11 mouse cellular contexts compared by ENCODE assay signal in genomic region chr3:96937606-96938005, GRCm38 (mm10). TPM values are rescaled to one million over a fixed set of nuclear protein-coding genes. Genes with fewer than 3 reads are reported as not detected.
DNase-seq lines count a peak whose midpoint lies in the region; ATAC-seq and TF ChIP-seq lines count a peak whose summit lies in the region.
"Had no signal": no experiment of that assay in that cellular context is flagged by ENCODE, and none has a peak within 500 bp of the region (broad histone marks: within the 10 kb centered on the region; RNA-seq: fewer than 3 reads in every experiment).

No protein-coding gene starts in this region.

- peak; percentile 77 for ATAC-seq in neural tube, embryonic 14.5 days (ENCODE audit: low read depth)
- ATAC-seq in megakaryocyte-erythroid progenitor cell, adult 5-6 weeks (replicated peaks; ENCODE audit: low FRiP score, low TSS enrichment, poor library complexity, severe bottlenecking), result no peak

- peak; percentile 21 to 37 for DNase-seq in left cerebral cortex, postnatal 14 days (ENCODE audit: low spot score in 2 of 2)
- no peak for DNase-seq in left cerebral cortex, adult 2 months (ENCODE audit: extremely low spot score in 1 of 2, low spot score in 2 of 2)
- peak; percentile 16 for DNase-seq in embryo, embryonic 9.5 days (ENCODE audit: extremely low spot score)
- DNase-seq in layer of hippocampus, postnatal 10 days (ENCODE audit: low spot score in 2 of 2), result peak; percentile 28 to 39
- no peak for DNase-seq in thymus, adult 18-20 months
- no peak for DNase-seq in frontal cortex, postnatal 10 days (ENCODE audit: low spot score in 2 of 2)

- H3K9me3 ChIP-seq in neural tube, embryonic 14.5 days (ENCODE audit: control insufficient read depth, low read length), result no peaks in the 10 kb centered on the region

- TF ChIP-seq CTCF in left cerebral cortex, adult 2 months (IDR thresholded peaks at IDR 0.05), result no peak

- H3K4me1 ChIP-seq in neural tube, embryonic 14.5 days (ENCODE audit: control insufficient read depth, insufficient read depth, low read length), result peaks cover 16% of the 10 kb centered on the region

- WGBS in neural tube, embryonic 14.5 days, result 4% methylated on average over 5 of the region's 5 CpGs

- intact Hi-C loops in left cerebral cortex, postnatal 14 days (cut with DNase I), result loop anchor here (2.0 to 5.0 kb wide), 3 partner anchors 140 to 647 kb away; no protein-coding TSS in a partner anchor
- intact Hi-C loops in left cerebral cortex, adult 2 months (cut with DNase I), result loop anchor here (1.0 to 2.0 kb wide), 4 partner anchors 139 to 455 kb away; no protein-coding TSS in a partner anchor

- H3K4me2 ChIP-seq in neural tube, embryonic 14.5 days (ENCODE audit: low read depth, low read length), result no peak overlapping the region

- H3K9ac ChIP-seq in neural tube, embryonic 14.5 days (replicated peaks; ENCODE audit: low read depth, low read length), result 0 out of 2 replicates have a peak overlapping the region, but pooled peaks have one; percentile 7

- no peaks in the 10 kb centered on the region for H3K36me3 ChIP-seq in neural tube, embryonic 14.5 days (ENCODE audit: control insufficient read depth, insufficient read depth, low read length)

- H3K27me3 ChIP-seq in neural tube, embryonic 14.5 days (ENCODE audit: control insufficient read depth, insufficient read depth, low read length), result no peaks in the 10 kb centered on the region

- no peak overlapping the region for H3K4me3 ChIP-seq in left cerebral cortex, adult 2 months
- no peak overlapping the region for H3K4me3 ChIP-seq in neural tube, embryonic 14.5 days (ENCODE audit: low read depth, low read length)
- H3K4me3 ChIP-seq: megakaryocyte, embryonic 14.5 days had no signal

- no peak overlapping the region for H3K27ac ChIP-seq in left cerebral cortex, adult 2 months
- no peak overlapping the region for H3K27ac ChIP-seq in neural tube, embryonic 14.5 days (ENCODE audit: low read depth, low read length)

RNA-seq across cellular contexts. Expression of gene Gja8, which starts 11.8 kb away (rescaled TPM):
- total RNA-seq in left cerebral cortex, postnatal 14 days (2021), result not detected
- not detected for total RNA-seq in left cerebral cortex, adult 2 months (2021)
- total RNA-seq in layer of hippocampus, postnatal 10 days (2021), result not detected
- polyA plus RNA-seq in neural tube, embryonic 14.5 days (2014; fragmentation: Nextera tagmentation; extraction: Ambion mirVana), result 0.03 and 0.05 TPM in 2 replicates
- not detected in 2 replicates for total RNA-seq in megakaryocyte-erythroid progenitor cell, adult 5-6 weeks (2014; fragmentation: Nextera tagmentation)
- not detected in 2 replicates for total RNA-seq in megakaryocyte-erythroid progenitor cell, adult 5-6 weeks (2017)
- total RNA-seq: layer of hippocampus, postnatal 25 days had no signal
- polyA plus RNA-seq: gonadal fat pad, adult 2 months had no signal

RNA-seq across cellular contexts. Expression of gene Gpr89, which starts 32.5 kb away (rescaled TPM):
- total RNA-seq in left cerebral cortex, postnatal 14 days (2021), result 10 to 100 TPM; 46.1 to 46.3 TPM
- 10 to 100 TPM; 40.7 to 42.8 TPM for total RNA-seq in left cerebral cortex, adult 2 months (2021)
- total RNA-seq in layer of hippocampus, postnatal 10 days (2021), result 10 to 100 TPM; 33.8 to 45.6 TPM
- polyA plus RNA-seq in neural tube, embryonic 14.5 days (2014; fragmentation: Nextera tagmentation; extraction: Ambion mirVana), result 40.2 and 41.8 TPM in 2 replicates
- 28.0 and 28.6 TPM in 2 replicates for total RNA-seq in megakaryocyte-erythroid progenitor cell, adult 5-6 weeks (2014; fragmentation: Nextera tagmentation)
- total RNA-seq in megakaryocyte-erythroid progenitor cell, adult 5-6 weeks (2017), result 28.5 and 35.0 TPM in 2 replicates

RNA-seq across cellular contexts. Expression of gene Gja5, which starts 33.1 kb away (rescaled TPM):
- total RNA-seq in left cerebral cortex, postnatal 14 days (2021), result 1 to 10 TPM; 2.0 to 2.7 TPM
- total RNA-seq in left cerebral cortex, adult 2 months (2021), result under 1 TPM; 0.70 to 0.75 TPM
- 1 to 10 TPM; 1.9 to 2.1 TPM for total RNA-seq in layer of hippocampus, postnatal 10 days (2021)
- 1.1 and 1.2 TPM in 2 replicates for polyA plus RNA-seq in neural tube, embryonic 14.5 days (2014; fragmentation: Nextera tagmentation; extraction: Ambion mirVana)
- total RNA-seq in megakaryocyte-erythroid progenitor cell, adult 5-6 weeks (2014; fragmentation: Nextera tagmentation), result not detected in 2 replicates
- total RNA-seq in megakaryocyte-erythroid progenitor cell, adult 5-6 weeks (2017), result not detected in 2 replicates

Comparison
In these comparisons a context has a peak if more than half of its experiments do, and no peak if none do; other contexts are left out.
1. DNase-seq: peak in left cerebral cortex, postnatal 14 days (2 of 2), embryo, embryonic 9.5 days (single experiment) and layer of hippocampus, postnatal 10 days (2 of 2); none in left cerebral cortex, adult 2 months (0 of 2), thymus, adult 18-20 months (0 of 2) and frontal cortex, postnatal 10 days (0 of 2).